Mouse (Mus musculus): ENCODE data around the gene Gm37240.

GRCm38 (mm10) chr3:84688176-84688575 lies 1199.1 kb downstream of the Gm37240 start:
- TF ChIP-seq CTCF (IDR thresholded peaks at IDR 0.05; ENCODE audit: borderline replicate concordance, insufficient read depth, low read length): no peak
- no peak for TF ChIP-seq POLR2A (IDR thresholded peaks at IDR 0.05; ENCODE audit: low read depth, low read length)
